Mouse (Mus musculus): ENCODE results near the gene Lzts3. TPM values are rescaled to one million over a fixed set of nuclear protein-coding genes. Genes with fewer than 3 reads are reported as not detected.

Lzts3 gene
- polyA plus RNA-seq, 1 experiment = 50.3 TPM

DNA sequence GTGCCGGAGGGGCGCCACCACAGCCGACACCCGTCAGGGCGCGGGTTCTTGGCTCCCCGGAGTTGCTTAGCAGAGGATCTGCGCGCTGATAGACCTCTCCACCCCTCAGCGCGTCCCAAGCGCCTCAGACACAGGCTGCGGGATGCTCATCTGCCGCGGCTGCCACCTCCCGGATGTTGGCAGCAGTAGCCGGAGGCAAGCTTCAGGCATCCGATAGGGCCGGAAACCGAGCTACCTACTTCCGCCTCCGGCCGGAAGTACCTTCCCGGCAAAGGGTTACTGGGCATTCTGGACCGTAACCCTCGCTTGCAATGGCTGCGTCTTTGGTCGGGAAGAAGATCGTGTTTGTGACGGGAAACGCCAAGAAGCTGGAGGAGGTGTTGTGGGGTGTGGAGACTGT lies 25.0 kb upstream of the Lzts3 start, which contains the start of gene Itpa:
Gene Itpa (plus strand): TSS at position 52 of the 400 bp plus-strand sequence.
- Histone ChIP-seq H3K36me3 (ENCODE audit: control insufficient read depth, insufficient read depth, low read length) (peaks cover 10% of the 10 kb centered on the region), H3K27ac (ENCODE audit: insufficient read depth, low read depth, low read length) (peak within 1 kb of the TSS; percentile 37), H3K4me3 (ENCODE audit: low read depth, low read length) (peak within 1 kb of the TSS; percentile 84), H3K27me3 (ENCODE audit: control insufficient read depth, insufficient read depth, low read length) (no peaks in the 10 kb centered on the region), H3K4me1 (ENCODE audit: control insufficient read depth, insufficient read depth, insufficient read length, low read length) (peaks cover 11% of the 10 kb centered on the region; the same call in 1 of the 2 replicates)
- TF ChIP-seq POLR2A (IDR thresholded peaks at IDR 0.05; ENCODE audit: low read depth, low read length) = peak; percentile 45
- TF ChIP-seq CTCF (IDR thresholded peaks at IDR 0.05; ENCODE audit: extremely low read depth, insufficient read length, insufficient replicate concordance, low read depth, low read length) = peak; percentile 63; the same call in 1 of the 2 replicates
- WGBS = under 1% methylated on average over 31 of the region's 31 CpGs

DNA sequence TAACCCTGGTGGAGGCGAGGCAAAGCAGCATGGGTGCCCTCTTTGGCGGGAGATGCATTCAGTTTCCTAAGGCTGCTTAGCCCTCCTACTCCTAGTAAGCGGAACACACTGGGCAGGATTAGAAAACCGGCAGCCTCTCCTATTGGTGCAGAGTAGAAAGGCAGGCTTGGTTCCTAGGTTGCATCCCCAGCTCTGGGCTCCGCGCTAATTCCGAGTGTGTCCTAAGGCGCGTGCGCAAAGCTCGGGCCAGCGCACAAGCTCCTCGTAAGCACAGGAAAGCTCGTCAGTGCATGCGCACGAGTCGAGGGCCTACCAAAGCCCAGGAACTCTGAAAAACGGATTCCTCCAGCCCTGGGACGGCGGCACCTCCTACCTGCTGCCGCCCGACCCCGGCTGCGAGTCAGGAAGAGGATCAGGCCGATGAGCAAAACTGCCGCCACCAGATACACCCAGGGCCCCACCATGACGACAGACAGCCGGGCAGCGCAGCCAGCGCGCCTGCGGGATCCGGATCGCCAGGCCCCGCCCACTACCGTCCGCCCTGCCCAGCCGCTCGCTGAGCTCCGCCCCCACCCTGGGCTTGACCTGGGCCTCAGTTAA lies 21.6 kb upstream of the Lzts3 start, which contains the start of gene Ddrgk1:
Gene Ddrgk1 (minus strand): TSS at position 558 of the 600 bp plus-strand sequence.
- Histone ChIP-seq H3K36me3 (ENCODE audit: control insufficient read depth, insufficient read depth, low read length) (peaks cover 18% of the 10 kb centered on the region), H3K27ac (ENCODE audit: insufficient read depth, low read depth, low read length) (peak within 1 kb of the TSS; percentile 83), H3K4me3 (ENCODE audit: low read depth, low read length) (peak within 1 kb of the TSS; percentile 68), H3K27me3 (ENCODE audit: control insufficient read depth, insufficient read depth, low read length) (no peaks in the 10 kb centered on the region), H3K4me1 (ENCODE audit: control insufficient read depth, insufficient read depth, insufficient read length, low read length) (peaks cover 11% of the 10 kb centered on the region; the same call in 1 of the 2 replicates)
- TF ChIP-seq POLR2A (IDR thresholded peaks at IDR 0.05; ENCODE audit: low read depth, low read length) (peak; percentile 46; the same call in 1 of the 2 replicates), CTCF (IDR thresholded peaks at IDR 0.05; ENCODE audit: extremely low read depth, insufficient read length, insufficient replicate concordance, low read depth, low read length) (no peak)
- under 1% methylated on average over 40 of the region's 40 CpGs for WGBS

DNA sequence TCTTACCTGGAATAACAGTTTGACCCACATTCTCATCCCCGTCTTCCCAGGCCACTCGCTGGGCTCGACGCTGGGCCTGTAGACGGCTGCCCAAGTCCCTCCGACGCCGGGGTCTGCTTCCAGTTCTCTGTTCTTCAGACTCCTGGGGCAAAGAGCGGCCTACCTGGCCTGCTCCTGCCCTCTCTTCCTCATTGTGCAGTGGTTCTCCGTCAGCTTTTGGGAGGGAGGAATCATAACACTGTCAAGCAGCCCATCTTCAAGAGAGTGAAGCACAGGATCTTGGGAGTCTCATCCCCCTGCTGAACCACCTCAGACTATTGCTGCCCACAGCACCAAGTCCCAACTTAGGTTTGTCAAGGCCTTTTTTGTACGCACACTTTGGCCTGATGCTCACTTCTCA lies 20.7 kb upstream of the Lzts3 start:
- Histone ChIP-seq H3K27ac (ENCODE audit: insufficient read depth, low read depth, low read length) (no peak overlapping the region), H3K36me3 (ENCODE audit: control insufficient read depth, insufficient read depth, low read length) (peaks cover 26% of the 10 kb centered on the region), H3K27me3 (ENCODE audit: control insufficient read depth, insufficient read depth, low read length) (no peaks in the 10 kb centered on the region), H3K4me3 (ENCODE audit: low read depth, low read length) (no peak overlapping the region), H3K4me1 (ENCODE audit: control insufficient read depth, insufficient read depth, insufficient read length, low read length) (peaks cover 11% of the 10 kb centered on the region; the same call in 1 of the 2 replicates)
- WGBS = 91% methylated on average over 11 of the region's 11 CpGs
- no peak for TF ChIP-seq POLR2A (IDR thresholded peaks at IDR 0.05; ENCODE audit: low read depth, low read length)
- no peak for TF ChIP-seq CTCF (IDR thresholded peaks at IDR 0.05; ENCODE audit: extremely low read depth, insufficient read length, insufficient replicate concordance, low read depth, low read length)

DNA sequence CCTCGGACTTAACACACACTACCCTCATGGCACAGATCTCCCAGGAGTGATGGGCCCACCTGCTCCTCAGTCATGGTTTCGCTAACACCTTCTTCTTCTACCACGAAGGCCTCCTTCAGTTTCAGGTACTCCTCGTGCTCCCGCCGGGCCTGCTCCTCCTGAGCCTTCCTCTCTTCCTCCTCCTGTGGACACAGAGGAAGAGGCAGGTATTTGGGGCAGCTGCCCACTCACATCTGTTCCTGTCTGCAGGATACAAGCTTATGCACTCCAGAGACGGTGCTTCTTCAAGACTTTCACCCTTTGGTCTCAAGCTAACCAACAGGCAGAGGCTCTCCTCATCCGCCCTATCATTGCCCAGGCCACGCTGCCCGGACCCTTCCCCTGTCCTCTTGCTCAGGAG lies 15.9 kb upstream of the Lzts3 start:
- peaks cover 54% of the 10 kb centered on the region for H3K36me3 ChIP-seq (ENCODE audit: control insufficient read depth, insufficient read depth, low read length)

DNA sequence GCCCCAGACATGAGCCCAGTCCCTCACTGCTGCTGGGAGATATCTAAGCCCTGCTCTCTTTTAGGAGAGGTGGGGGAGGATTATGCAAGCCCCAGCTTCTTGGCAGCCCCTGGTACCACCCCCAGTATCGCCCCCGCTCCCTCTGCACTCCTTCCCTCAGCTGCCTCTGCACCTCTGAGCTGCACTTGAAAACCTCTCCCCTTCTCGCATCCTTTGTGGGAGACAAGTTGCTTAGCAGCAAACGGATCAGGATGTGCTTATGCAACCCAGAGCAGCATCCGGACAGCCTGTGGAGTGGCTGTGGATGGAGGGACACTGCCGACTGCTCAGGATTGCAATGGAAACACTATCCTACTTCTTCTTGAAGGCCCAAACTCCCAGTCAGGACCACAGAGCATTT lies 14.9 kb upstream of the Lzts3 start:
- Histone ChIP-seq H3K36me3 (ENCODE audit: control insufficient read depth, insufficient read depth, low read length) (peaks cover 58% of the 10 kb centered on the region), H3K27ac (ENCODE audit: insufficient read depth, low read depth, low read length) (no peak overlapping the region), H3K27me3 (ENCODE audit: control insufficient read depth, insufficient read depth, low read length) (no peaks in the 10 kb centered on the region), H3K4me1 (ENCODE audit: control insufficient read depth, insufficient read depth, insufficient read length, low read length) (no peaks in the 10 kb centered on the region), H3K4me3 (ENCODE audit: low read depth, low read length) (no peak overlapping the region)
- WGBS = 90% methylated on average over 6 of the region's 6 CpGs
- TF ChIP-seq POLR2A (IDR thresholded peaks at IDR 0.05; ENCODE audit: low read depth, low read length) (no peak), CTCF (IDR thresholded peaks at IDR 0.05; ENCODE audit: extremely low read depth, insufficient read length, insufficient replicate concordance, low read depth, low read length) (no peak)

More for the DNA sequence above, 15.9 kb upstream of the Lzts3 start:
- 95% methylated on average over 10 of the region's 10 CpGs for WGBS
- TF ChIP-seq POLR2A (IDR thresholded peaks at IDR 0.05; ENCODE audit: low read depth, low read length) = no peak
- TF ChIP-seq CTCF (IDR thresholded peaks at IDR 0.05; ENCODE audit: extremely low read depth, insufficient read length, insufficient replicate concordance, low read depth, low read length) = no peak
- H3K27ac ChIP-seq (ENCODE audit: insufficient read depth, low read depth, low read length) = no peak overlapping the region
- H3K27me3 ChIP-seq (ENCODE audit: control insufficient read depth, insufficient read depth, low read length) = no peaks in the 10 kb centered on the region
- H3K4me3 ChIP-seq (ENCODE audit: low read depth, low read length) = no peak overlapping the region
- H3K4me1 ChIP-seq (ENCODE audit: control insufficient read depth, insufficient read depth, insufficient read length, low read length) = peaks cover under 1% of the 10 kb centered on the region; the same call in 1 of the 2 replicates

DNA sequence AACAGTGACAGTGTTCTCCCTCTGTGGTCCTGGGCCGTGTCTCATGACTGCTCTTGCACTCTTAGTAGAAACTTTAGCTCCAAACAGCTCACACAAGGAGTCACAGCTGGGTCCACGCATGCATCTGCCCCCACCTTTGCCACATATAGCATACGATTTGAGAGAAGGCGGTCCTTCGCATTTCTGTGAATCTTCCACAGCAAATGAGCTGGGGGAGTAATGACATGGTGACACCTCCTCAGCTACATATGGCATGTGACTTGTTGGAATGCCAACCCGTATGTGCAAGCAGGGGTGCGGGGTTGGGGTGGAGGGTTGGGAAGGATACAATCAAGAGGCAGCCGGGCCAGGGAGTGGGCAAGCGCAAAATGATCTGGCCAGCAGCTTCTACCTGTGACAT lies 13.9 kb upstream of the Lzts3 start:
- WGBS = 95% methylated on average over 9 of the region's 9 CpGs

DNA sequence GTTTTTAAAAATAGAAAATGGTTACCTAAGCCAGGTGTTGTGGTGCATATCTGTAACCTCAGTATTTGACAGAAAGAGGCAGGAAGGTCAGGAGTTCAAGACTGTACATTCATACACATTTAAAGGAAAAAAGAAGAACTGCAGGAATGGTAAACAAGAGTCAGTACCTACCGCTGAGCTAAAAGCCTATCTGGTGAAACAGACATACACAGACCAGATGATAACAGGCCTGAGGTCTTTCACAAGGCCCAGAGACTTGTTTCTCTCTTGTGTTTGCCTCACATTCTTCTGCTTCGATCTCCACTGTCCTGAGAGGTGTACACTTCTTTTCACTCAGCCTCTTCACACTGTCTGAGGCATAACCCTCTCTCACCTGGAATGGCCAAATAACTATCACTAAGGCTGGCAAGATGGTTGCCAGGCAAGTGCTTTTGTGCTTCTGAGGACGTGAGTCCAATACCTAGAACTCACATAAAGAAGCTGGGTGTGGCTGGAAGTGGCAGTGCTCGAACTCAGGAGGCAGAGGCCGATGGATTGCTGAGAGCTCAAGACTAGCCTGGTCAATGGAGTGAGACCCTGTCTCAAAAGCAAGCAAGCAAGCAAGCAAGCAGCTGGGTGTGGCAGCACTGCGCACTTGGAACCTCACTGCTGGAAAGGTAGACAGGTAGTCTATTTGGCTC lies 13.2 kb upstream of the Lzts3 start:
- no peak overlapping the region for H3K27ac ChIP-seq (ENCODE audit: insufficient read depth, low read depth, low read length)
- no peak for TF ChIP-seq POLR2A (IDR thresholded peaks at IDR 0.05; ENCODE audit: low read depth, low read length)
- no peak for TF ChIP-seq CTCF (IDR thresholded peaks at IDR 0.05; ENCODE audit: extremely low read depth, insufficient read length, insufficient replicate concordance, low read depth, low read length)
- 90% methylated on average over 6 of the region's 6 CpGs for WGBS
- no peaks in the 10 kb centered on the region for H3K4me1 ChIP-seq (ENCODE audit: control insufficient read depth, insufficient read depth, insufficient read length, low read length)
- peaks cover 44% of the 10 kb centered on the region for H3K36me3 ChIP-seq (ENCODE audit: control insufficient read depth, insufficient read depth, low read length)
- no peak overlapping the region for H3K4me3 ChIP-seq (ENCODE audit: low read depth, low read length)
- no peaks in the 10 kb centered on the region for H3K27me3 ChIP-seq (ENCODE audit: control insufficient read depth, insufficient read depth, low read length)

More for the DNA sequence above, 13.9 kb upstream of the Lzts3 start:
- TF ChIP-seq POLR2A (IDR thresholded peaks at IDR 0.05; ENCODE audit: low read depth, low read length) = no peak
- TF ChIP-seq CTCF (IDR thresholded peaks at IDR 0.05; ENCODE audit: extremely low read depth, insufficient read length, insufficient replicate concordance, low read depth, low read length) = no peak
- no peak overlapping the region for H3K4me3 ChIP-seq (ENCODE audit: low read depth, low read length)
- H3K27me3 ChIP-seq (ENCODE audit: control insufficient read depth, insufficient read depth, low read length) = no peaks in the 10 kb centered on the region
- no peaks in the 10 kb centered on the region for H3K4me1 ChIP-seq (ENCODE audit: control insufficient read depth, insufficient read depth, insufficient read length, low read length)
- no peak overlapping the region for H3K27ac ChIP-seq (ENCODE audit: insufficient read depth, low read depth, low read length)
- H3K36me3 ChIP-seq (ENCODE audit: control insufficient read depth, insufficient read depth, low read length) = peaks cover 51% of the 10 kb centered on the region

Measured in small intestine, adult 2 months (tissue).